Mouse (Mus musculus): ENCODE results near the gene Wdr1.
"Not testable (repeated sequence)": the region's sequence is repeated elsewhere in the genome, so short reads cannot be mapped to it uniquely, and the experiment has no call there.

Wdr1 gene

GRCm38 (mm10) chr5:38563121-38563520 is at the start of gene Wdr1:
Gene Wdr1 (minus strand): TSS chr5:38563221.
- no peak for DNase-seq (ENCODE audit: extremely low spot score)

- no peak for DNase-seq (ENCODE audit: extremely low spot score)
These were observed 48.1 kb upstream of the Wdr1 start for GRCm38 (mm10) chr5:38611118-38611517.

- not testable (repeated sequence) for DNase-seq (ENCODE audit: extremely low spot score)
These were observed 45.2 kb upstream of the Wdr1 start for GRCm38 (mm10) chr5:38608219-38608618.

GRCm38 (mm10) chr5:38598647-38599304 is 35.8 kb upstream of the Wdr1 start:
- DNase-seq (ENCODE audit: extremely low spot score) = no peak

GRCm38 (mm10) chr5:38588924-38589323 is 25.9 kb upstream of the Wdr1 start:
- no peak for DNase-seq (ENCODE audit: extremely low spot score)

GRCm38 (mm10) chr5:38585450-38585849 is 22.4 kb upstream of the Wdr1 start:
- no peak for DNase-seq (ENCODE audit: extremely low spot score)

GRCm38 (mm10) chr5:38583026-38583425 is 20.0 kb upstream of the Wdr1 start:
- no peak for DNase-seq (ENCODE audit: extremely low spot score)

GRCm38 (mm10) chr5:38580703-38581102 is 17.7 kb upstream of the Wdr1 start:
- peak; percentile 52 for DNase-seq (ENCODE audit: extremely low spot score)

GRCm38 (mm10) chr5:38570876-38571275 is 7.9 kb upstream of the Wdr1 start:
- no peak for DNase-seq (ENCODE audit: extremely low spot score)

- DNase-seq (ENCODE audit: extremely low spot score) = no peak
These were observed 5.6 kb upstream of the Wdr1 start for GRCm38 (mm10) chr5:38568652-38569051.

- no peak for DNase-seq (ENCODE audit: extremely low spot score)
These were observed 1.8 kb upstream of the Wdr1 start for GRCm38 (mm10) chr5:38564831-38565230.

- peak; percentile 99 for DNase-seq (ENCODE audit: extremely low spot score)
These were observed 1.5 kb downstream of the Wdr1 start for GRCm38 (mm10) chr5:38561426-38562024.

GRCm38 (mm10) chr5:38560586-38561425 is 2.2 kb downstream of the Wdr1 start:
- DNase-seq (ENCODE audit: extremely low spot score) = peak; percentile 47

- DNase-seq (ENCODE audit: extremely low spot score) = no peak
These were observed 4.2 kb downstream of the Wdr1 start for GRCm38 (mm10) chr5:38558831-38559230.

GRCm38 (mm10) chr5:38557811-38558210 is 5.2 kb downstream of the Wdr1 start:
- DNase-seq (ENCODE audit: extremely low spot score) = no peak

GRCm38 (mm10) chr5:38556406-38556805 is 6.6 kb downstream of the Wdr1 start:
- no peak for DNase-seq (ENCODE audit: extremely low spot score)

- DNase-seq (ENCODE audit: extremely low spot score) = no peak
These were observed 9.1 kb downstream of the Wdr1 start for GRCm38 (mm10) chr5:38553953-38554352.

GRCm38 (mm10) chr5:38553491-38553890 is 9.5 kb downstream of the Wdr1 start:
- DNase-seq (ENCODE audit: extremely low spot score) = no peak

GRCm38 (mm10) chr5:38552615-38553014 is 10.4 kb downstream of the Wdr1 start:
- no peak for DNase-seq (ENCODE audit: extremely low spot score)

GRCm38 (mm10) chr5:38550221-38550768 is 12.7 kb downstream of the Wdr1 start:
- no peak for DNase-seq (ENCODE audit: extremely low spot score)

GRCm38 (mm10) chr5:38549461-38549909 is 13.5 kb downstream of the Wdr1 start:
- no peak for DNase-seq (ENCODE audit: extremely low spot score)

GRCm38 (mm10) chr5:38547375-38547774 is 15.6 kb downstream of the Wdr1 start:
- DNase-seq (ENCODE audit: extremely low spot score) = no peak
